Comparison of ENCODE assay signal across 11 mouse cellular contexts in the genomic region with DNA sequence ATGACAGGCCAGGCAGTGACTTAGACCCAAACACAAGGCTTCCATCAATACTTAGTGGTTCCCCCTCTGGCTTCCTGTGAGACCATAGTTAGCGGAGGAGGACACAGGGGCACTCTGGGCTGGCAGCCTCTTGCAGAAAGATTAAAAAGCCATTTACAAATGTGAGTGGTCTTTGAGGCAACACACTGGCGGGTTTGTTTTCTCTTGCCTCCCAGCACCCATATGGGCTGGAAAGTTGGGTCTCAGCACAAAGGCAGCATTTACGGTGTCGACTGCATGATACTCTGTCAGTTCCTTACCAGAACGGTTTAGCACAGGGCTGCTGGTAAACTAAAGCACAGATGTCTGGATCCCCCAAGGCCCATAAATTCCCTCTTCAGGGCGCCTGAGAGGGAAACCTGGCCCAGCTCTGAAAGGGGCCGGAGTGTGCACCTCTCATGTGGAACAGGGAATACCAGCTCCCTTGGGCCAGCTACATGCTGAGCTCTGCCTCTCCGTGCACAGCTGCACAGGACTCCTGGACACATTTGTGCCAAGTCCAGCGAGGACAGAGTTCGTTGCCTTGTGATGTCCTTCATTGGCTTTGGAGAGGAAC.
A peak's percentile ranks its signal among the peaks of the same experiment; 100 is the strongest.
DNase-seq lines count a peak whose midpoint lies in the region; ATAC-seq and TF ChIP-seq lines count a peak whose summit lies in the region.
"Had no signal": no experiment of that assay in that cellular context is flagged by ENCODE, and none has a peak within 500 bp of the region (broad histone marks: within the 10 kb centered on the region; RNA-seq: fewer than 3 reads in every experiment).

No protein-coding gene starts in this region.

- peak; percentile 22; the same call in 1 of the 2 replicates for ATAC-seq in embryonic facial prominence, embryonic 12.5 days (ENCODE audit: insufficient number of reproducible peaks, insufficient read depth, low FRiP score, low TSS enrichment)

- no peak for TF ChIP-seq CTCF in cortical plate, adult 2 months (IDR thresholded peaks at IDR 0.05; ENCODE audit: extremely low read depth, insufficient read depth, low read length)

- no peak overlapping the region for H3K4me3 ChIP-seq in cortical plate, adult 2 months (ENCODE audit: insufficient read depth, low read length)
- H3K4me3 ChIP-seq in embryonic facial prominence, embryonic 12.5 days, result no peak overlapping the region

- TF ChIP-seq POLR2A in cortical plate, adult 2 months (IDR thresholded peaks at IDR 0.05; ENCODE audit: extremely low read depth, insufficient read depth, low read length), result no peak

- H3K4me2 ChIP-seq in embryonic facial prominence, embryonic 12.5 days (replicated peaks), result no peak overlapping the region

- no peaks in the 10 kb centered on the region for H3K36me3 ChIP-seq in embryonic facial prominence, embryonic 12.5 days

- no peaks in the 10 kb centered on the region for H3K9me3 ChIP-seq in embryonic facial prominence, embryonic 12.5 days
- H3K9me3 ChIP-seq: G1E had no signal

- H3K9ac ChIP-seq in embryonic facial prominence, embryonic 12.5 days, result no peak overlapping the region

- H3K27ac ChIP-seq in cortical plate, adult 2 months (ENCODE audit: insufficient read depth, low read length), result 0 out of 2 replicates have a peak overlapping the region, but pooled peaks have one; percentile 43
- peak overlapping the region; percentile 55 for H3K27ac ChIP-seq in embryonic facial prominence, embryonic 12.5 days
- H3K27ac ChIP-seq: macrophage had no signal

- no peaks in the 10 kb centered on the region for H3K27me3 ChIP-seq in embryonic facial prominence, embryonic 12.5 days

- peak; percentile 62 for DNase-seq in kidney, adult 9 months
- no peak for DNase-seq in kidney, postnatal 14 days
- DNase-seq in mesoderm, embryonic 11.5 days (ENCODE audit: low read depth, low spot score), result peak; percentile 73
- no peak for DNase-seq in right cerebral cortex, adult 18-20 months
- no peak for DNase-seq in cerebellum, postnatal 14 days
- DNase-seq: adrenal gland, adult 2 months; cerebellum, postnatal 25 days had no signal

- H3K4me1 ChIP-seq in cortical plate, adult 2 months (ENCODE audit: control insufficient read depth, insufficient read depth, low read length), result peaks cover 5% of the 10 kb centered on the region
- H3K4me1 ChIP-seq in embryonic facial prominence, embryonic 12.5 days, result peaks cover 6% of the 10 kb centered on the region; the same call in 1 of the 2 replicates

- WGBS in embryonic facial prominence, embryonic 12.5 days, result 44% methylated on average over 10 of the region's 10 CpGs

Comparison
In these comparisons a context has a peak if more than half of its experiments do, and no peak if none do; other contexts are left out.
1. DNase-seq: peak in kidney, adult 9 months (single experiment) and mesoderm, embryonic 11.5 days (single experiment); none in kidney, postnatal 14 days (single experiment), right cerebral cortex, adult 18-20 months (single experiment) and cerebellum, postnatal 14 days (0 of 2).